Mouse (Mus musculus) stomach, embryonic 14.5 days (tissue): Measurements from ENCODE around the gene Tmem132e. TPM values are rescaled to one million over a fixed set of nuclear protein-coding genes. Genes with fewer than 3 reads are reported as not detected.

Experiments
- ATAC-seq: fragments of 200-750 bp; cut with Nextera tagmentation; 2 replicates; pipeline ENCODE4 v1.8.0; 2017; ENCODE audit warnings: low read depth, moderate TSS enrichment; ENCODE audit not compliant: insufficient number of reproducible peaks, insufficient read depth, low FRiP score
- H3K27ac ChIP-seq: fragments of 300-500 bp; sonication (generic); 2 replicates; pipeline ENCODE4 v1.5.1; 2014; ENCODE audit warnings: mild to moderate bottlenecking, low read length, moderate library complexity, mixed read lengths
- H3K27me3 ChIP-seq: fragments of 300-500 bp; sonication (generic); 2 replicates; pipeline ENCODE4 v1.6.1; 2014; ENCODE audit warnings: low read length, control low read depth, mixed read lengths; ENCODE audit not compliant: control insufficient read depth, insufficient read depth
- H3K36me3 ChIP-seq: fragments of 300-500 bp; sonication (generic); 2 replicates; pipeline ENCODE4 v1.6.1; 2014; ENCODE audit warnings: mild to moderate bottlenecking, control low read depth, low read length, moderate library complexity, mixed read lengths; ENCODE audit not compliant: control insufficient read depth, insufficient read depth
- H3K4me1 ChIP-seq: fragments of 300-500 bp; sonication (generic); 2 replicates; pipeline ENCODE4 v1.6.1; 2014; ENCODE audit warnings: low read length, control low read depth, mixed read lengths; ENCODE audit not compliant: control insufficient read depth, insufficient read depth
- H3K4me2 ChIP-seq: fragments of 300-500 bp; sonication (generic); replicated peaks from 2 replicates; pipeline ENCODE4 v1.6.1; 2014; ENCODE audit warnings: low read depth, low read length, control low read depth
- H3K4me3 ChIP-seq: fragments of 300-500 bp; sonication (generic); 2 replicates; pipeline ENCODE4 v1.5.1; 2014; ENCODE audit warnings: low read depth, low read length, control low read depth
- H3K9ac ChIP-seq: fragments of 300-500 bp; sonication (generic); replicated peaks from 2 replicates; pipeline ENCODE4 v1.6.1; 2014; ENCODE audit warnings: low read depth, mild to moderate bottlenecking, control low read depth, low read length, moderate library complexity, mixed read lengths
- H3K9me3 ChIP-seq: fragments of 300-500 bp; sonication (generic); 2 replicates; pipeline ENCODE4 v1.6.1; 2016; ENCODE audit warnings: low read depth, low read length, control low read depth; ENCODE audit not compliant: control insufficient read depth
- WGBS: fragments of 180-500 bp; shearing (Covaris S2); extraction: QIAGEN DNeasy Blood & Tissue Kit; methylation state at CpG from one replicate; pipeline ENCODE4 v1.1.7; 2014; 5-methylcytosine and 5-hydroxymethylcytosine counted together
- polyA plus RNA-seq: library from polyadenylated mRNA; unstranded; fragments of >200 nt; fragmentation: Nextera tagmentation; extraction: Ambion mirVana; gene quantifications from 2 replicates; pipeline ENCODE4 v1.2.1, GENCODE M21; 2014

The Tmem132e gene
- polyA plus RNA-seq, 1 experiment from 2014 or later, result 0.55 TPM

DNA sequence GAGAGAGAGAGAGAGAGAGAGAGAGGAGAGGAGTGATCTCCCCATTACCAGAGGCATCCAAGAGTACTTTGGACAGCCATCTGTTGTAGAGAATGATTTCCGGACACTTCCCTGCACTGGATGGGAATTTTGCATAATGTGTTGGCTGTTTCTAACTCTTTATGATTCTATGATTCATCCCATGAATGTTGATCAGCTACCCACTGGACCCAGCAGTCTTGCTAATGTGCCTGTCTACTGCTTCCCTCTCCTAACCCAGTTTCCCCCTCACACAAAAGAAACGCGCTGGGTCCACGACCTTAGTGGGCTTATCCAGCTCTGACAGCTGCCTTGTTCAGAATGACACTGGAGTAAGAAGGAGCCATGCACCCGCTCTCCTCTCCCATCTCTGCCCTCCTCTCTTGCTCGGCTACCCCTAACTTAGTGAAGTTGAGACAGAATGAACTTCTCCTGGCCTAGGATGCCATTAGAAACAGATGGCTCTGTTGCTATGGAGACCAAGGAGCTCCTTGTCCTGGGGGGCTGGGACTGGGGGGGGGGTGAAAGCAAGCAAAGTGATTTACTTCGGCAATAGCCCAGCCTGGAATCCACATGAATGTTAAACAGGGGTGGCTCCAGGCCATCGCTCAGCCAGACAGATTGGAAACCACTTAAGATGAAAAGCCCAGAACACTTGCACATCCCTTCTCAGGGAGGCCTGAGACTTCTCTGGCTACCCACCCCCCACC lies 98.8 kb downstream of the Tmem132e start:
- no peaks in the 10 kb centered on the region for H3K36me3 ChIP-seq
- no peak overlapping the region for H3K4me2 ChIP-seq
- no peak overlapping the region for H3K9ac ChIP-seq
- H3K9me3 ChIP-seq, result no peaks in the 10 kb centered on the region
- no peak overlapping the region for H3K27ac ChIP-seq
- 31% methylated on average over 8 of the region's 8 CpGs for WGBS
- no peaks in the 10 kb centered on the region for H3K4me1 ChIP-seq
- no peaks in the 10 kb centered on the region for H3K27me3 ChIP-seq
- ATAC-seq, result no peak
- H3K4me3 ChIP-seq, result no peak overlapping the region

GRCm38 (mm10) chr11:82490896-82491295 lies 102.2 kb downstream of the Tmem132e start:
- no peak overlapping the region for H3K9ac ChIP-seq
- H3K27me3 ChIP-seq, result no peaks in the 10 kb centered on the region
- no peaks in the 10 kb centered on the region for H3K4me1 ChIP-seq
- H3K9me3 ChIP-seq, result no peaks in the 10 kb centered on the region
- WGBS, result 46% methylated on average over 3 of the region's 3 CpGs
- no peak overlapping the region for H3K4me2 ChIP-seq
- no peak for ATAC-seq
- H3K4me3 ChIP-seq, result no peak overlapping the region
- no peaks in the 10 kb centered on the region for H3K36me3 ChIP-seq
- no peak overlapping the region for H3K27ac ChIP-seq

Other genes starting within 250 kb of the Tmem132e start
- gene Ccl1, start 83.2 kb upstream of the Tmem132e start, polyA plus RNA-seq, result not detected in 2 replicates